Mouse (Mus musculus) G1E (cell line): ENCODE measurements around the gene Filip1. TPM values are rescaled to one million over a fixed set of nuclear protein-coding genes. Genes with fewer than 3 reads are reported as not detected.

Experiments used
- ATAC-seq: 2 replicates; pipeline ENCODE4 v1.8.0; 2016; ENCODE audit warnings: mild to moderate bottlenecking; ENCODE audit not compliant: insufficient number of reproducible peaks, poor library complexity, low FRiP score, severe bottlenecking; ENCODE audit errors: extremely low read depth
- DNase-seq: peaks from one replicate; pipeline ENCODE4 v3.0.0; 2012; ENCODE audit warnings: low spot score
- H3K27me3 ChIP-seq: 2 replicates; pipeline ENCODE4 v1.6.1; 2012; ENCODE audit warnings: mild to moderate bottlenecking, low read length, inconsistent platforms; ENCODE audit not compliant: insufficient read depth
- H3K36me3 ChIP-seq: replicated peaks from 2 replicates; pipeline ENCODE3; 2012; ENCODE audit warnings: mild to moderate bottlenecking, inconsistent platforms
- H3K4me1 ChIP-seq: 2 replicates; pipeline ENCODE4 v1.6.1; 2012; ENCODE audit warnings: low read depth, low read length, inconsistent platforms, mixed read lengths; ENCODE audit not compliant: insufficient read depth
- H3K4me3 ChIP-seq: 2 replicates; pipeline ENCODE4 v1.5.1; 2012; ENCODE audit warnings: low read depth, mild to moderate bottlenecking, inconsistent platforms, low read length, moderate library complexity, mixed read lengths
- H3K9me3 ChIP-seq: replicated peaks from 2 replicates; pipeline ENCODE4 v1.6.1; 2012; ENCODE audit warnings: inconsistent platforms
- CTCF ChIP-seq: IDR thresholded peaks from 2 replicates; pipeline ENCODE4 v1.5.1; 2012; ENCODE audit warnings: low read depth, low read length, inconsistent platforms, mixed read lengths
- GATA1 ChIP-seq: IDR thresholded peaks from 2 replicates; pipeline ENCODE4 v1.6.1; 2012; ENCODE audit warnings: borderline replicate concordance, low read length, inconsistent platforms, mixed read lengths
- GATA2 ChIP-seq: IDR thresholded peaks from 2 replicates; pipeline ENCODE4 v1.6.1; 2012; ENCODE audit warnings: low read depth, low read length, inconsistent platforms, borderline replicate concordance
- POLR2AphosphoS5 ChIP-seq: IDR thresholded peaks from 2 replicates; pipeline ENCODE4 v1.6.1; 2012; ENCODE audit warnings: low read depth, low read length, inconsistent platforms; ENCODE audit not compliant: insufficient replicate concordance
- TAL1 ChIP-seq: conservative IDR thresholded peaks from 2 replicates; pipeline ENCODE4 v1.6.1; 2012; ENCODE audit warnings: low read depth, low read length, inconsistent platforms, mixed read lengths
- polyA plus RNA-seq: library from polyadenylated mRNA; stranded (reverse); fragments of >175 nt; gene quantifications from 2 replicates; pipeline ENCODE4 v1.2.3, GENCODE M21; 2012
- total RNA-seq, 2 experiments: library from RNA; stranded (forward) in 1 of 2; stranded (reverse) in 1 of 2; fragments of 200-1000 nt in 1 of 2; fragments of >200 nt in 1 of 2; fragmentation: Nextera tagmentation in 1 of 2; gene quantifications; 2 replicates each; pipeline ENCODE4 v1.2.3; 2014 to 2017

Gene Filip1
- total and polyA plus RNA-seq, 3 experiments, result 0.11 TPM; not detected in 2

DNA sequence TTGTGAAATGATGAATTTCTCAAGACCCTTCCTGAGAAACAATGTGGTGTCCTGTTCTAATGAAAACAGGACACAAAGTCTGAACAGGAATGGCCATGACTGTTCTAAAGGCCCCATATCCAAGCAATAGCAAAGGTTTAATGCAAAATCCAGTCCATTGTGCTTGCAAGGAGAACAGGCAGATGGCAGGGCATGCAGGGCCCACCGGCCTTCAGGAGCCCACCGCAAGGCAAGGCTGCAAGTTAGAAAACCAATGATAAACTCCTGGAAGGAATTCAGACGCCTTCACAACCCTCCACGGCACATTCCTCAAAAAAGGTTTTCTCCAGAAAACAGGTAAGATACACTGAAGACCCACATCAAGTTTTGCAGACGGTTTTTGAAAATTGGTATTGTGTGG is 99.7 kb downstream of the Filip1 start:
- H3K27me3 ChIP-seq, result 0 out of 2 replicates have a peak, but pooled peaks cover 3% of the 10 kb centered on the region
- H3K36me3 ChIP-seq, result no peaks in the 10 kb centered on the region
- H3K4me3 ChIP-seq, result no peak overlapping the region
- no peaks in the 10 kb centered on the region for H3K9me3 ChIP-seq
- ATAC-seq, result no peak
- H3K4me1 ChIP-seq, result no peaks in the 10 kb centered on the region
- no peak for DNase-seq
- TF ChIP-seq GATA1 (no peak), TAL1 (no peak), POLR2AphosphoS5 (no peak), CTCF (no peak), GATA2 (no peak)

DNA sequence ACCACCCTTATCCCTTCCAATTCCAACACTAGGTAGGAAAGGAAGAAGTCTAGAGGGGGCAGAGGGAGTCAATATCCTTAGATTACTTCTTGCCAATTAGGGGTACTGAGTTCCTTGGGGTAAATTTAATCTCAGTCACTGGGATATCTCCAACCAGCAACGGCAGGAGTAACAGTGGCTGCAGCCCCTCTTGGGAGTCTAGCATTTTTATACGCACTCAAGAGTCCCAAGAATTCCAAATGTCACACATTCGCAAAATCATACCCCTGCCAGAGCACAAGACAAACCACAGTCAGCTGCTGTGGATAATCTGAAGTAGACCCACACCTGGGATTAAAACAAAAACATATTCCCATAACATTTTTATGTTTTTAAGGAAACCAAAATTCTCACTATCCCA is 102.5 kb downstream of the Filip1 start:
- H3K4me3 ChIP-seq, result no peak overlapping the region
- no peaks in the 10 kb centered on the region for H3K27me3 ChIP-seq
- H3K36me3 ChIP-seq, result no peaks in the 10 kb centered on the region
- H3K9me3 ChIP-seq, result no peaks in the 10 kb centered on the region
- DNase-seq (no peak), ATAC-seq (no peak)
- H3K4me1 ChIP-seq, result no peaks in the 10 kb centered on the region
- no peak for TF ChIP-seq GATA1
- TF ChIP-seq CTCF, result no peak
- no peak for TF ChIP-seq GATA2
- no peak for TF ChIP-seq POLR2AphosphoS5
- TF ChIP-seq TAL1, result no peak

DNA sequence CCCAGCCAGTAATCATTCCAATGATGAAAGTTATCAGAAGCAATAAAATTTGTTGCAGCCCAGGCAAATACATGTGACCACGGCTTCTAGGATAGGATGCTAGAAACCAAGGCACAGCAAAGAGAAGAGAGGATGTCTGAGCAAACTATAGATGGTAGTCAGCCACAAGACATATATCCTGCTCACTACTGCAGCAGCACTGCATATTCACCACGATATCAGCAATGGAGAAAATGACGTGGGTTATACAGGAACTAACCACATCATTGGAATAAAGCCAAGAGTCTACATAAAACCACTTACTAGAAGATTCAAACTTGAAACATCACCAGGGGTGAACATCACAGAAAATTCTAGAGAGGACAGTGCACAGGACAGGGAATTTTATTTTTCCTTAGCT is 113.8 kb downstream of the Filip1 start:
- H3K9me3 ChIP-seq, result no peaks in the 10 kb centered on the region
- H3K4me1 ChIP-seq, result peaks cover 12% of the 10 kb centered on the region
- H3K27me3 ChIP-seq, result no peaks in the 10 kb centered on the region
- DNase-seq, result no peak
- TF ChIP-seq TAL1 (no peak), GATA2 (no peak), POLR2AphosphoS5 (no peak), CTCF (no peak), GATA1 (no peak)
- H3K36me3 ChIP-seq, result no peaks in the 10 kb centered on the region
- H3K4me3 ChIP-seq, result no peak overlapping the region
- no peak for ATAC-seq

DNA sequence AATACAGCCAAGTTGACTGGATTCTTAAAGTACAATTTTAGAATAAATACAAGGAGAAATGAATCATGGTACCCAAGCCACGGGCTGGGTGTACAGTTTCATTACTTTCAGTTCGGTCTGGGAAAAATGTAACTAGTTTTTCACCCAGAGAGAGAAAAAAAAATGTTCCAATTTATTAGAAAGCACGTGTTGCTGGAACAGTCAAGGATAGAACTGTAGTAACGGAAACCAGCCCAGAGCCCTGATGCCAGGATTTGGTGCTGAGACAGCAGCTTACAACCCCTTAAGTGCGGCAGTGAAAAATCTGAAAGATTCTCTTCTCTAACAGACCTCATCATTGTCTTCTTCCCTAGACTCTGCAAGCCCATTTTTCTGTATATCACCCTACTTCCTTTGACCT is 118.0 kb downstream of the Filip1 start:
- H3K4me1 ChIP-seq, result peaks cover 28% of the 10 kb centered on the region
- no peaks in the 10 kb centered on the region for H3K9me3 ChIP-seq
- H3K27me3 ChIP-seq, result 0 out of 2 replicates have a peak, but pooled peaks cover 6% of the 10 kb centered on the region
- TF ChIP-seq POLR2AphosphoS5, result no peak
- DNase-seq, result no peak
- H3K4me3 ChIP-seq, result no peak overlapping the region
- no peaks in the 10 kb centered on the region for H3K36me3 ChIP-seq
- no peak for ATAC-seq

DNA sequence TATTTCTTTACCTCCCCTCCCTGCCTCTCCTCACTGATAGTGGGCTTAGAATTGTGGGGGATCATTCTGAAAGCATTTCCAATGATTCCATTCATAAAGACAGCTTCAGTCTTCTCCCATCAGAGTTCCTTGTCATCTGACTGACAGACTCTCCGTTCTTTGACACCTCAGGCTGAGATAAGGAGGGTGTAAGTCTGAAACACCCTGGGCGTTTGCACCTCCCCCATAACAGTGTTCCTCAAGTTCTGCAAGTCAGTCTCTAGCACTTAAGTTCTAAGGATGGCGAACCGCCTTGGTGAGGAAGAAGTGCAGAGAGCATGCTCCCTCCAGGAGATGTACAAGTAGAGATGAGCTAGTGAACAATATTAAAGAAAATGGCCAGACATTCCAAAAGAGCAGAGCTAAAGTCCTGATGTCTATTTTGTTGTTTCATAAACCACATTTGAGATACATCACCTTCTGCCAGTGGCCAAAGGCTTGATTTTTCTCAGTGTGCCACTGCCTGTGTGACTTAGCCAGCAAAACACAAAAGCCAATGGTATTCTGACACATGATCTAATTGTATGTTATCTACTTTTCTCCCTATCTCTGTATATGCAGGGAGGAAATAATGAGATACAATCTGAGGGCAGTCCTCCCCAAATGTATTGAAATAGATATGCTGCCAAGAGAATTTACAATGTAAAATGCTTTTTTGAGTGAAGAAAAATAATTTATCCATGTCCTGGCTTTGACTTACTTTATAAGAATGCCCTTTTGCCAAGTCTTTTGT is 118.6 kb downstream of the Filip1 start:
- ATAC-seq, result peak; percentile 78
- DNase-seq, result no peak
- no peaks in the 10 kb centered on the region for H3K9me3 ChIP-seq
- no peak overlapping the region; the same call in 1 of the 2 replicates for H3K4me3 ChIP-seq
- H3K36me3 ChIP-seq, result no peaks in the 10 kb centered on the region
- TF ChIP-seq CTCF (no peak), GATA1 (no peak), TAL1 (no peak), GATA2 (no peak), POLR2AphosphoS5 (no peak)
- 0 out of 2 replicates have a peak, but pooled peaks cover 6% of the 10 kb centered on the region for H3K27me3 ChIP-seq
- peaks cover 28% of the 10 kb centered on the region for H3K4me1 ChIP-seq

DNA sequence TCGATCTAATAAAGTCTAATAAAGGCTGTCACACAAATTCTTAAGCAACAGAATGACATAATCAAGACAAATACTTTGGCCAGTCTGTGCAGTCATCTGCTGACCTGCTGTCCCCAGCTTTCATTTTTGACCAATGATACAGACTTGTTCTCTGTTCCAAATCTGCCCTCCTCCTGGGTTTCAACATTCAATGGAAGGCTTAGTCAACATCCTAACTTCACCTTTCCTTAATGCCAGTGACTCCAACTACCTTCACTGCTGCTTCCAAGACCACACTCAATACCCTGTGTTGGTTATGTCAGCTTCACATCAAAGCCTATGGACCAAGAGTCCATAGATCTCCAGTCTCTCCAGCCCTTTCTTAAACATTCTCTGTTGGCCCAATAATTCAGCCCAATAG is 120.5 kb downstream of the Filip1 start:
- no peak for DNase-seq

DNA sequence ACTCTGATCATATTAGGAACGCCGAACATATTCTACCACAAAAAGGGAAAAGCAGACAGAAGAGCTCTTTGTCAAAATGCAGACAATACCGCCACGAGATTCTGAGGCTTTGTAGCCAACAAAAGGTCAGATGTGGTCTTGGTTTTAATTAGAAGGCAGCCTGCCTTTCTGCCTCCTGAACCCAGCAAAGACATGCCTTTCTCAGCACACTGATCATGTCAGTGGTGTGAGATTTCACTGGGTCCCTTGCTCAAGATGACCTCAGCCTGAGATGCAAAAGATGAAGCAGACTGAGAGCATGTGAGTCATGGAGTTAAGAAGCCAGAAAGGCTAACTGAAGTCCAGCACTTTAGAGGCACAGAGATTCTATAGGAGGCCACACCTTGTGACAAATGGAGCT is 122.2 kb downstream of the Filip1 start:
- H3K27me3 ChIP-seq, result peaks cover 9% of the 10 kb centered on the region
- no peaks in the 10 kb centered on the region for H3K9me3 ChIP-seq
- ATAC-seq, result no peak
- no peaks in the 10 kb centered on the region for H3K36me3 ChIP-seq
- peaks cover 28% of the 10 kb centered on the region for H3K4me1 ChIP-seq
- H3K4me3 ChIP-seq, result no peak overlapping the region
- no peak for DNase-seq
- no peak for TF ChIP-seq GATA2
- TF ChIP-seq POLR2AphosphoS5, result no peak
- TF ChIP-seq CTCF, result no peak
- TF ChIP-seq TAL1, result no peak
- no peak for TF ChIP-seq GATA1

More for the DNA sequence above, 120.5 kb downstream of the Filip1 start:
- no peak for ATAC-seq
- H3K4me1 ChIP-seq, result peaks cover 28% of the 10 kb centered on the region
- H3K9me3 ChIP-seq, result no peaks in the 10 kb centered on the region
- H3K27me3 ChIP-seq, result peaks cover 9% of the 10 kb centered on the region
- no peak for TF ChIP-seq GATA1
- no peaks in the 10 kb centered on the region for H3K36me3 ChIP-seq
- H3K4me3 ChIP-seq, result no peak overlapping the region
